Mouse (Mus musculus) kidney, adult 2 months (tissue): ENCODE results near the gene Cnih3.

Experiments used
- CTCF ChIP-seq: fragments of 200-500 bp; conservative IDR thresholded peaks from 2 replicates; pipeline ENCODE4 v1.5.1; 2011; ENCODE audit warnings: low read depth, mild to moderate bottlenecking, control low read depth, low read length, moderate library complexity, mixed read lengths; ENCODE audit not compliant: insufficient read depth, insufficient read length
- POLR2A ChIP-seq: fragments of 200-500 bp; IDR thresholded peaks from one replicate; pipeline ENCODE4 v1.6.1; 2011; ENCODE audit warnings: low read depth, low read length, control low read depth

GRCm38 (mm10) chr1:181476557-181476956 lies 124.1 kb downstream of the Cnih3 start:
- TF ChIP-seq POLR2A: no peak
- TF ChIP-seq CTCF: no peak
